Mouse (Mus musculus) monocyte, adult 5-6 weeks (primary cell): Measurements from ENCODE around the gene Gnptab. TPM values are rescaled to one million over a fixed set of nuclear protein-coding genes. Genes with fewer than 3 reads are reported as not detected.

Experiments
- ATAC-seq: fragments of 153-309, 156-312 bp; replicated peaks from 2 replicates; pipeline ENCODE4 v1.8.0; 2017; ENCODE audit warnings: mild to moderate bottlenecking; ENCODE audit not compliant: low TSS enrichment, insufficient number of reproducible peaks, severe bottlenecking, poor library complexity, low FRiP score
- total RNA-seq: library from RNA; stranded (forward); fragments of 200-1000, 200-491, 200-594 nt; gene quantifications from 3 replicates; pipeline ENCODE4 v1.2.3, GENCODE M21; 2017

The Gnptab gene
- total RNA-seq, 1 experiment from 2014 or later = 28.7 TPM

DNA sequence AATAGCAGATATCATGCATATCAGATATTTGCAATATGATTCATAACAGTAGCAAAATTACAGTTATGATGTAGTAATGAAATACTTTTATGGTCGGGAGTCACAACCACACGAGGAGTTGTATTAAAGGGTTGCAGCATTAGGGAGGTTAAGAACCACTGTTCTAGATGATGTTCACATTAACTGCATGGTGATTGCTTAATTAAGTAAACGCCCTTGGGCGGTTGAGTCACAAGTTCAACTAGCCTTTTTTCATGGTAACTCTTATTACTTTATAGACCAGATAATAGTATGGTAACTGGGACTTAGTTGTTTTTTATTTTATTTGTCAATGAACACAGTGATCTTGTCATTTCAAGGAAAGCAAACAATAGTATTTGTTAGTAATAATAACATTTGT lies 24.1 kb downstream of the Gnptab start:
- no peak for ATAC-seq

DNA sequence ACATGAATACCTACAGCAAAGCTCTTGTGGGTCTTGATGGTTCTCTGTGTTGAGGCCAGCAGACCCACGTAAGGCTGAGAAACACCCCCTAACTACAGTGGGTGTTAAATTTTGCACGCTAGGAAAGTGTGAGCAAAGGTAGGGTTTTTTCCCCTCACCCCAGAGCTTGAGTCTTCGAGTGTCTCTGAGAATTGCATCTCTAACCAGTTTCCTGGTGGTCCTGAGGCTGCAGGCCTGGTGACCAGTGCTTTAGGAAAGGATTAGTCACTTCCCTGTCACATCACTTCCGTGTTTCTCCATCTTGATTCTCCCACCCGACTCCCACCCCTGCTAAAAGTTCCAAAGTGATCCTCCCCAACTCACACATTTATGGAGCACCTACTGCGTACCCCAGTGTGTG lies 25.3 kb downstream of the Gnptab start:
- ATAC-seq = no peak

DNA sequence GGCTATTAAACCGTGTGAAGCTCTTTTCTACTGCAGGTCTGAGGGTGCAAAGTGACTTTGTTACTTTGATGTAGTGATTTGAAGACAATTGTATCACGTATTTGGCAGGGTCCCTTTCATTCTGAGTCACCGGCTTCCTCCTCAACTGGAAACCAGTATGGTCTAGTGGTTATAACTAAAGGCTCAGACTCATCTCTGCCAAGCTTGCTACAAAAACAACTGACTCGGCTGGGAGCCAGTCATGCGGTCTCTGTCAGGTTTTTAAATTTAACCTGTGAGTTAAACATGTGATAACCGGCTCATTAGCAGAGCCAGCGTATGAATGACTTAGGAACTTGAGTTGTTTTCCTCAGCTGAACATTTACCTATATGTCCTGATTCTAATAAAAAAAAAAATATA lies 26.9 kb downstream of the Gnptab start:
- ATAC-seq = peak; percentile 60; the same call in 1 of the 2 replicates

DNA sequence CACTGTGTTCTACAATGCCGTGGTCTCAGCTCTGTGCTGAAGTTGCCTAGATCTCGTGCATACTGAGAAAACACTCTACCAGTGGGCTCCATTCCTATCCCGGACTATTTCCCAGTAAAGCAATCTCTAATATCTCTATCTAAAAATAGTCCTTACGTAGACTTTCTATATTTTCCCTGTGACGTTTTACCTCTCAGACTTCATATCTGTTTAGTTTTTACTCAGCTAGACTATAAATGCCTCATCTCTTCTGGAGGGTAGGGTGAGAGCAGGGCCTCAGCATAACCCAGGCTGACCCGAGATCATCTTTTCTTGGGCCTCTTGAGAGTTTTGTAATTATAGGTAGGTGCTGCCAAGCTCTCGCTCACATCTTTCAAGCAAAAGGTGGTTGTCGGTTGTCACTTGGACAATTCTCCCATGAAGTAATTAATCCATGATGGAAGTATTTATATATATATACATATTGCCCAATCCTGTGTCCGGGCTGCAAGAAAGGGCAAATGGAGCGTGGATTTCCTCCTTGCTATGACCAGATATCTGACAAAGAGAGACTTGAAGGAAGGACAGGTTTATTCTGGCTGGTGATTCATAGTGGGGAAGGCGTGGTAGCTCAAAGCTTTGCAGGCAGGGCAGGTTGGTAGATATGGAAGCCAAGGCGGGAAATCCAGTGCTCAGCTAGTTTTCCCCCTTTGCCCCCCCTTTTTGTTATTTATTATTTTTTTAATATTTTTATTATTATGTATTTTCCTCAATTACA lies 29.1 kb downstream of the Gnptab start:
- ATAC-seq = no peak

DNA sequence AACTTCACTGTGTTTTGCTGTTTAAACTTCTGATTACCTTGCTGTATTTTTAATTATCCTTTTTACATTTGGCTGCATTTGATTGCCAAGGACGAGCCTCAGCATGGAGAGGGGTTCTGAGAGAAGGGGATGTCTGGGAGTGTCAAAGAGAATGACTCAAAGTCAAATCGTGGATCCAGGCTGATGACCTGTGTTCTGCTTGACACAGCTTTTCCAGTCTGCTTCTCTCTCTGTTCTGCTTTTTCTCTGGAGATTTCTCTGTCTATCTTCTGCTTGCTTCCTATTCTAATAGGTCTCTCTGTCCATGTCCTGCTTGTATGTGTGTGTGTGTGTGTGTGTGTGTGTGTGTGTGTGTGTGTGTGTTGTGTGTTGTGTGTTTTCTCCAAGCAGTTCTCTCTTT lies 30.8 kb downstream of the Gnptab start:
- no peak for ATAC-seq

DNA sequence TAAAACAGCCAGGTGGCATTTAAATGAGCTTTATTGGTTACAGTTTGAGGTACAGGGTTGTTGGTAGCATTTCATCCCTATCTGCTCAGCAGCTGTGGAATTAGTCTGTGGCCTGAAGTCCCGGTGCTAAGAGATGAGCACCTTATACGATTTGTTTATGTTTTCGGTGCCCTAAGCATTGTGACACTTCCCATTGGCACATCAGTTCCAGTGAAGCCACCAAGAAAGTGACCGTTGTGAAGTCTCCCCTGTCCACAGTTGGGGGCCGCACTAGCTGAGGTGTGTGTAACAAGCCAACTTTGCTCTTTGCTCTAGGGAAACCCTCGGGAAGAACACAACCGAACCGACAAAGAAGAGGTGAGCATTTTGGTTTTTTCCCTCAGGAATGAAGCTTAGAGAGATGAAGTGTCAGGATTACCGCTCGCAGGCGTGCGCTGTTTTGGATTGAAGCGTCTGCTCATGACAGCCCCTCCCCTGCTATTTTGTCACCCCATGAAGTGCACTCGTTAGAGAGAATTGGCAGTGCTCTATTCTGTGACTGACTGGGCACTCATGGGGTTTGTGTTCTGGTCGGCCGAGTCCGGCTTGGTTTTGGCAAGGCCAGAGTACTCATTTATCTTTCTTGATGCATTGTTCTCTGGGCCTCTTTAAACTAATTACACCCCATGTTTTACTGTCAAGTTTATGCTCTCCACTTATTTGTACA lies 33.5 kb downstream of the Gnptab start:
- no peak for ATAC-seq

DNA sequence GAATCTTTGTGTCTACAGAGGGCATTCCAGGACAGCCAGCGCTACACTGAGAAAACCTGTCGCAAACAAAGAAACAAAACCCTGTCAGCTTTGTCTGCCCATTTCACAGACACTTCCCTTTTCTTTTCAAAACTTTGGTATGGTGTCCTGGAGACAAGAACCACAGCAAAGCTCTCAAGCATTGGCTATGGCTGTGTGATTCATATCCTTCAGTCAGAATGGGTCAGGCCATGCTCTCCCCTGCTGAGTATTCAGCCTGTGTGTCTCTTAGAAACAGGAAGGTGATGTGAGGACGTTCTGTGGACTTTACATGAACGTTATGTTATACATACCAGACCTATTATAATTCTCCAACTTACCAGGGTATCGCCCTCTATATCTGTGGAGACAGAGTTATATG lies 38.8 kb downstream of the Gnptab start:
- ATAC-seq = peak; percentile 77

DNA sequence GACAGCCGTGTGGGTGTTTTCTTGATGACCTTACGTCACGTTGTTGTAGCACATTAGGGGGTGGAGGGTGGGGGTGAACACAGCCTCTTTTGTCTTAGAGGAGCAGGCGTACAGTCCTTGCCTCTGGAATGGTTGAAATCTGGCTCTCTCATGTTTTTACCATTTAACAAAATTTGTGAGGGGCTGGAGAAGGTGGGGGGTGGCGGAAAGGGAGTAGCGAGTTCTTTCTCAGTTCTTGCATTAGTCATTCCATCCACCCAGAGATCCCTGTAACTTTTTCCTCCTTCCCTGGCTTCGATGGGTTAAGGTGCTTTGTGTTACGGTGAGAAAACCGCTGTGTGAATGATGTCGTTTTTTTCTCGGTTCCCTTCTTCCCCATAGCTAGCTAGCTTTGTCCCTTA lies 41.2 kb downstream of the Gnptab start:
- ATAC-seq = no peak

DNA sequence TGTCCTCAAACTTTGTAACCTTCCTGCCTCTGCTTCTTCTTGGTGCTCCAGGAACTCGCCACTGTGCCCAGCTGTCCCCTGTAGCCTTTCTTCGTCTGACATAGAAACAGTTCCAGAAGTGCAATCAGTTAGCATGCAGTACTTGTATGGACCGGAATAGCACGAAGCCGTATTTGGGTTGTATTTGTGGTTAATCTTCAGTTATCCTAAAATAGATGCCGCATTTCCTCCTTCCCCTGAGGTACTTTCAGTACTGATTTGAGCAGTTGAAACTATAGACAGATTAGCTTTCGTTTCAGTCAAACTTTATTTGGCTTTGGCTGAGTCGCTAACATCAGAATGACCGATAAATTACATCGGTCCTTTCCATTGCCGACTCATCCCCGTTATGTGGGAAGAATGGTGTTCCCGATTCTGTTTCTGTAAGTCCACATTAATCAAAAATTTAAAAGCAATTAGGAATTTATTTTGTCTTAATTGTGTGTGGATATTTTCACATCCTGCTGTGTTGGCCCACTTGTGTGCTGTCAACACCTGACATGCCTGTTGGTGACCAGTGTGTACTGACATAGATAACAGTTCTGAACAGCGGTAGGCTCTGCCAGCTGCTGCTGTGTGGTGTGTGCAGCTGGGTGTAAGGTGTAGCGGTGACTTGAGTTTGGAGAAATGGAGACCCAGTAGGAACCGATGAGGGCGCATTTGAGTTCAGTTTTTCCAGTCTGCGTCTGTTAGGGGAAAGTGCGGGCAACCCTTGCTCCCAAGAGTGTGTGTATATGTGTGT lies 41.9 kb downstream of the Gnptab start:
- peak; percentile 63 for ATAC-seq

DNA sequence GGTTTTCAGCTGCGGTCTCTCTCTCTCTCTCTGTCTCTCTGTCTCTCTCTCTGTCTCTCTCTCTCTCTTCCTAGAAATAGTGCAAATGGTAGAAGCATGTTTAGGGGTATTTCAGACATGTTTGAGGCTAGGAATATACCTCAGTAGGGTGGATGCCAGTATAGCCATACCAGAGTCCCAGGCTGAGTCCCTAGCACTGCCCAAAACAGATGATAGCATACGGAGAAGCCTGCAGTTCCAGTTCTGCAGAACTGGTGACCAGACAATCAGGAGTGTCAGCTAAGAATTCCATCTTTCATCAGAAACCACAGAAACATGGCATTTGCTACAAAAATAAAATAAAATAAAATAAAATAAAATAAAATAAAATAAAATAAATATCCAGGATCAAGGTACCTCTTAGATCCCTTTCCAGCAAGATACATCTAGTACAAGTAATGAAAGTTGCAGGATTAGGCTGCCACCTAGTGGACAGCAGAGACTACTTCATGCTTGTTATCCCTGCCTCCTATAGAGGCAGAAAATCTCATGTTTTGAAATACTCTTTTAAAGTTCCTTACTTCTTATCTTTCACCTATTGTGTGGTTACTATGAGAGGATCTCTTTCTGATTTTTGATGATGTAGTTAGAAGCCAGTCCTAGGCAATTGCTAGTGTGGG lies 47.4 kb downstream of the Gnptab start:
- peak; percentile 53; the same call in 1 of the 2 replicates for ATAC-seq

DNA sequence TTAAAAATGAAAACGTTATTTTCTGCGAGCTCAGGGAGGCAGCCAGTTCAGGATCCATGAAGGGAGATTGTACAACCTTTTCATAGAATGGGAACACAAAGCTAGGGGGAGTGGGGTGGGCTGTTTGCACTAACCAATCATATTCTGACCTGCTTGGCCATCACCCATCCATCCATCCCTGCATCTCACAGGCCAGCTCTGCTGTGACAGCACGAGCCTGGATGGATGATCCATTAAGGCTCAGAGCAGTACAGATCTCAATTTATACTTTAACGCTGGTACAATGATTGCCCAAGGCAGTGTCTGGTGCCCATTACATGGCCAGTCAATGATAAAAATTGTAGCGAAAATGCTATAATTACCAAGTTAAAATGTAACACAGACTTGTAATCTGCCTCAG lies 48.0 kb downstream of the Gnptab start:
- ATAC-seq = no peak

DNA sequence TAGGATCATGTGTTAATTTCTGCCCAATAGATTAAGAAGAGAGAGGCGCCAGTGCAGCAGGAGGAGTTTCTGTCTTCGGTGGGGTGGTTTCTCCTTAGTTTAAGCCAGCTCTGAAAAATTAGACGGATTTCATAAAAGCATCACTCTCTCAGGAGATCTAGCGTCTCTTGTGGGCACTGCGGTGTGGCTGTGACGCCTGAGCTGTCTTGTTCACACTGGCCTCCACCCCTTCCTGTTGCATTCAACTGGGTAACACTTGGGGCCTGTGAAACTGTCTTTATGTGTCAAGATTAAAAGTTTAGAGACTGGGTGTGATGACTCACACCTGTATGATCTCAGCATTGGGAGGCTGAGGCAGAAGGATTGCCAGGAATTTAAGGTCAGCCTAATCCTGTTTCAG lies 49.1 kb downstream of the Gnptab start:
- peak; percentile 69 for ATAC-seq

DNA sequence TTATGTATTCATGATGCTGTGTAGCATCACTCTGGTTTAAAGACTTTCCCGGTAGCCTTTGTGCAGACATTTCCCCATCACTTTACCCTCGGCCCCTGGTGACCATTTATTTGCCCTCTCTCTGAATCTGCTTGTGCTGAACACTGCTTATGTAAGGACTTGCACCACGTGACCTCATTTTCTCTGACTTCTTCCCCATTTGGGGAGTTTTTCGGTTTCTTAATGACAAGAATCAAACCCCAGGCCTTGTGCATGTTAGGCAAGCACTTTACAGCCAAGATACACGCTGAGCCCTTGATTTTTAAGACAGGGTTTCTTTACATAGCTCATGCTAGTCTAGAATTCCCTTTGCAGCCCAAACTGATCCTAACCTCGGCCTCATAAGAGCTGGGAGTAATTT lies 62.3 kb downstream of the Gnptab start:
- ATAC-seq = peak; percentile 56; the same call in 1 of the 2 replicates

DNA sequence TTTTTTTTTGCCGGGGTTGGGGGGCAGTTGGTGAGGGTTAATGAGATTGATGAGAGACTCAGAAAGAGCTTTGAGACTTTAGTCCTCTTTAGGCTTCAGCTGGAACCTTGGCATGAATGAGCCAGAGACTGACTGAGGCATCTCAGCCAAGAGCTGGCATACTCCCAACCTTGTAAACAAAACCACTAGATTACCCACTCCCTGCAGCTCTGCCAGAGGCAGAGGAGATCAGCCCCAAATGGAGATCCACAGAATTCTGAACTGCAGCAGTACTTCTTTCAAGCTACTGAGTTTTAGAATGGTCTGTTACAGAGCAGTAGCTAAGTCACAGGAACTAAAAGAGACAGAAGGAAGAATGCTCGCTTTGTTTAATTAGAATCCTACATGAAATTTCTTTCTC lies 72.3 kb downstream of the Gnptab start:
- ATAC-seq = no peak

DNA sequence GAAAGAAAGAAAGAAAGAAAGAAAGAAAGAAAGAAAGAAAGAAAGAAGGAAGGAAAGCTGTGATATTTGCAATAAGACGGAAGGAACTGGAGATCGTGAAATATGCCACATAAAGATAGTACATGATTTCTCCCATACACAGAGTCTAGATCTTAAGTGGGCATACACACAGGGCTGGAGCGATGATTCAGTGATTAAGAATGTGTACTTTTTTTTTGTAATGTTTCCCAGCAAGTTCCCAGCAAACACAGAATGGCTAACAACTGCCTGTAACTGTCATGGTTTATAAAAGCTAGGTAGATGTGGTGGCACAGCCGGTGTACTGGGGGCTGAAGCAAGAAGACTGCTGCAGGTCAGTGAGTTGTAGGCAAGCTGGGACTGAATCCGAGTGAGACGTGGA lies 73.1 kb downstream of the Gnptab start:
- no peak for ATAC-seq

DNA sequence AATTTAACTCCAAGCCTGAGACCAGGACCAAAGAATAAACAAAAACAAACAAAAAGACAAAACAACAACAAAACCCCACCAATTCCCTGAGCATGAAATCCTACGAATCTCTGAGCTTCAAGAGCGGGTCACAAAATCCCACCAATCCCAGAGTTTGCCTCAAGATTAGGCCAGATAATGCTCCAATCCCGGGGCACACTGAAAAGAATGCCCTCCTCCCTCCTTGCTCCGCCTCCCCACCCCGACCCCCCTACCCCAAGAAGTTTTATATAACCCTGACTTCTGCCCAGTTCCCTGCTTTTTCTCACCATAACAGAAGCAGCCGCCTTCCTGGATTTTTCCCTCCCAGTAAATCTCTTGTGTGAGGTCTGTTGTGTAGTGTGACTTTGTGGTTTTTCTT lies 78.9 kb downstream of the Gnptab start:
- no peak for ATAC-seq

DNA sequence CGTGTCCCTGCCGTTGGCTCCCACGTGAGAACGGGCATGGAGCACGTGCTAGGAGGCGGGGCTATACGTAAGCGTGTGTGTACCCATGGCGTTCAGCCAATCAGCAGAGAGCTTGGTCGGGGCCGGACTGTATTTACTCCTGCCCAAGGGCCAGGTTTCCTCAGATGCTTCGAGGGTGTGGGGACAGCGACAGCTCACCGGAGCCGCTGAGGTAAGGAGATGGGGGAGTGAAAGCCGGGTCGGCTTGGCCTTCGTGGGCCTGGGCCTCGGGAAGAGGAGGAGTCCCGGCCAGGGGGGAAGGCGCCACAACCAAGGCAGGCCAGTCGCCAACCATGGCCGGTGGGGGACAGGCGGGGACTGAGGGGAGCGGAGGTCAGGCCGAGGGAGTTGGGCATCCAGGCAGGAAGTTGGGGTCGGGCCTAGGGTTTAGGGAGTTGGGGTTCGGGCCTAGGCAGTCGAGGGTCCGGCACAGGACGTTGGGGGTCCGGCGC lies 80.6 kb downstream of the Gnptab start, which contains the start of gene Sycp3:
Sycp3 (plus strand) TSS at position 68 of the 491 bp plus-strand sequence.
- no peak; the same call in 1 of the 2 replicates for ATAC-seq

DNA sequence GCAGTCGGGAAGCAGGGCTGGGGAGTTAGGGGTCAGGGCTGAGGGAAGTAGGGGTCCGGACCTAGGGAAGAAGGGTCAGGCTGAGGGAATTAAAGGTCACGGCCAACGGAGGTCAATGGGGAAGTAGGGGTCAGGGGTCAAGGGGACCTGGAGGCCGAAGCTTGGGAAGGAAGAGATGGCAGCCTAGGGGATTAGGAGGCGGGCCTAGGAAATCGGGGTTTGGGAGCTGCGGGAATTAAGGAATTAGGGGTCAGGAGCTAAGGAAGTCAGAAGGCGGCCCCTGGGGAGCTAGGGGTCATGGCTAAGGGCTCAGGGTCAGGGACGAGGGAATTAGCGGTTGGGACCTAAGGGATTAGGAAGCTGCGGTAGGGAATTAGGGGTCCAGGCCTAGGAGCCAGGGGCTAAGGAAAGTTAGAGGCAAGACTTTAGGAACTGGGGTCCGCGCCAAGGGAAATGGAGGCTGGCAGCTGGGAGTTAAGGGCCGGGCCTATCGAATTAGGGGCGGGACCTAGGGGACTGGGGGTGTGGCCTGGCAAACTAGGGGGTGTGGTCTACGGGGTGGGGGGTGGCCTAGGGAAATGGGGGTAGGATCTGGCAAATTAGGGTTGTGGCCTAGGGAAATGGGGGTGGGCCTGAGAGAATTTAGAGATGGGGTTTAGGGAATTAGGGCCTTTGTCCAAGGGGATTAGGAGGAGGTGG lies 81.3 kb downstream of the Gnptab start:
- ATAC-seq = no peak
